23 mouse cellular contexts compared by ENCODE assay signal in genomic region chr11:83121131-83121685, GRCm38 (mm10). TPM values are rescaled to one million over a fixed set of nuclear protein-coding genes. Genes with fewer than 3 reads are reported as not detected.
"Had no signal": no experiment of that assay in that cellular context is flagged by ENCODE, and none has a peak within 500 bp of the region (broad histone marks: within the 10 kb centered on the region; RNA-seq: fewer than 3 reads in every experiment).

No protein-coding gene starts in this region.

- DNase-seq: kidney, adult 8-10 months; kidney, postnatal 10 days; kidney, postnatal 36 days; layer of hippocampus, postnatal 36 days; left cerebral cortex, postnatal 4 days; liver, embryonic 13.5 days; lung, adult 2 months; lung, postnatal 14 days; midbrain, embryonic 14.5 days; retina, postnatal 1 day; right cerebral cortex, postnatal 25 days; spleen, adult 18-20 months; thymus, postnatal 14 days; thymus, postnatal 4 days had no signal

RNA-seq across cellular contexts. Expression of gene Slfn1, which starts 4.6 kb away (rescaled TPM):
- total RNA-seq: layer of hippocampus, adult 8-10 months; layer of hippocampus, postnatal 10 days; layer of hippocampus, postnatal 36 days; left cerebral cortex, adult 2 months; left cerebral cortex, postnatal 14 days; left cerebral cortex, postnatal 4 days; midbrain, postnatal 0 days had no signal
- polyA plus RNA-seq: neural tube, embryonic 11.5 days; neural tube, embryonic 14.5 days; testis, adult 2 months had no signal

RNA-seq across cellular contexts. Expression of gene Slfn4, which starts 53.8 kb away (rescaled TPM):
- total RNA-seq: left cerebral cortex, postnatal 14 days; midbrain, postnatal 0 days had no signal
- polyA plus RNA-seq: midbrain, embryonic 11.5 days; midbrain, postnatal 0 days; neural tube, embryonic 11.5 days; neural tube, embryonic 14.5 days had no signal
